Mouse (Mus musculus): ENCODE measurements around the gene Apba2. TPM values are rescaled to one million over a fixed set of nuclear protein-coding genes. Genes with fewer than 3 reads are reported as not detected.

The Apba2 gene
- polyA plus RNA-seq, 1 experiment from 2014 or later, result 1.1 TPM

DNA sequence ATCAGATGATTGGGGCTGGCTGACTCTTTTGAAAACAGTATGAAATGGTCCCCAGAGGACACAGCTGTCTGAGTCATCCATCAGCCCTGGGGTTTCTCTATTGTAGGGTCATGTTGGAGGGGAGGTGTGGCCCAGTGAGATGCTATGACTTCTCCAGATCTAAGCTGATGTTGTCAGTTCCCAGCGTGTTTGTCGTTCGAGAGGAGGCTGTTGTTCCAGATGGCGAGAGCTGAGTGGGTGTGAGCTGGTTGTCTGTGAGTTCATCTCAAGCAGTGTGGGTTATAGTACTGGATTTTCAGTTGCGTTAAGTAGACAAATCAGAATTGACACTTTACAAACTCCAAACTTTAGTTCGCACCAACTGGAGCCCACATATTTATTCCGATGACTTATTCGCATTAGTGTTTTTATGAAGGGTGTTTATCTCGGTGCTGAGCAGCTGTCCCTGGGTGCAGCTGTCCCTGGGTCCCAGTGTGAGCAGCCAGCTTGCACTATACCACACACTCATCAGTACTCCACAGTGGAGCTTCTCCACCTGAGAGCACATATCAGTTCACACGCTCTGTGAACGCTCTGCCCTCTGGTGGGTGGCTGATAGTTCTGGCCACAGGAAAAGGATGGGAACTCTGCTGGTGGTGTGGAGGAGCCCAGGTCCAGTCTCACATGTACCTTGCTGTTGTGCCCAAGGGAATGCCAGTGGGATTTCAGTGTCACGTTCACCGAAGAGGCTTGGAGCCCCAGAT, 208.2 kb downstream of the Apba2 start:
- Histone ChIP-seq H3K36me3 (ENCODE audit: insufficient read depth, low read length) (no peaks in the 10 kb centered on the region), H3K4me1 (ENCODE audit: insufficient read depth, low read depth, low read length) (no peaks in the 10 kb centered on the region), H3K27ac (ENCODE audit: low read length) (no peak overlapping the region), H3K9me3 (ENCODE audit: low read length) (no peaks in the 10 kb centered on the region), H3K4me2 (replicated peaks; ENCODE audit: low read depth, low read length) (no peak overlapping the region), H3K4me3 (ENCODE audit: low read depth, low read length) (no peak overlapping the region), H3K27me3 (replicated peaks; ENCODE audit: insufficient read depth, low read length) (no peaks in the 10 kb centered on the region), H3K9ac (replicated peaks; ENCODE audit: low read depth) (no peak overlapping the region)
- no peak for ATAC-seq
- DNase-seq (ENCODE audit: low spot score), result no peak
- 78% methylated on average over 13 of the region's 13 CpGs for WGBS
- TF ChIP-seq CTCF (IDR thresholded peaks at IDR 0.05) (peak; percentile 43), EP300 (IDR thresholded peaks at IDR 0.05) (no peak)

DNA sequence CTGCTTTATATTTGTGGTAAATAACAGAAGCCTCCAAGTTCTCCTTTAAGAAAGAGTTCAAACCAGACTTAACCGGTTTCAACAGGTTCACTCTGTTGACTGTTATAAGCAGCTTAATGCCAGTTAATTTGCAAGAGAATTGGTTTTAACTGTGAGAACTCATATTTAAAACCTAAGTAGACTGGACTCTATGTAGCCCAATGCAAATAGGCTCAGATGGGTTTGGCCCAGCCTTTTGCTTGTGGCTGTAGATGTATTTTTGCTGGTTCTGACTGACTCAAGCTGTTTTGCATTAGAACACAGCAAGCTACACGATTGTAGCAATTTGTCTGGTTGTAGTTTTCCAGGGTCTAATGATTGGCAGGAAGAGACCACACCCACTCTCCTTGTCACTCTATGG, 214.8 kb downstream of the Apba2 start:
- Histone ChIP-seq H3K9me3 (ENCODE audit: low read length) (no peaks in the 10 kb centered on the region), H3K27ac (ENCODE audit: low read length) (no peak overlapping the region), H3K4me2 (replicated peaks; ENCODE audit: low read depth, low read length) (no peak overlapping the region), H3K4me3 (ENCODE audit: low read depth, low read length) (no peak overlapping the region), H3K36me3 (ENCODE audit: insufficient read depth, low read length) (no peaks in the 10 kb centered on the region), H3K9ac (replicated peaks; ENCODE audit: low read depth) (no peak overlapping the region), H3K4me1 (ENCODE audit: insufficient read depth, low read depth, low read length) (no peaks in the 10 kb centered on the region), H3K27me3 (replicated peaks; ENCODE audit: insufficient read depth, low read length) (no peaks in the 10 kb centered on the region)
- 72% methylated on average over 2 of the region's 2 CpGs for WGBS
- ATAC-seq (no peak), DNase-seq (ENCODE audit: low spot score) (no peak)
- TF ChIP-seq EP300 (IDR thresholded peaks at IDR 0.05) (no peak), CTCF (IDR thresholded peaks at IDR 0.05) (no peak)

DNA sequence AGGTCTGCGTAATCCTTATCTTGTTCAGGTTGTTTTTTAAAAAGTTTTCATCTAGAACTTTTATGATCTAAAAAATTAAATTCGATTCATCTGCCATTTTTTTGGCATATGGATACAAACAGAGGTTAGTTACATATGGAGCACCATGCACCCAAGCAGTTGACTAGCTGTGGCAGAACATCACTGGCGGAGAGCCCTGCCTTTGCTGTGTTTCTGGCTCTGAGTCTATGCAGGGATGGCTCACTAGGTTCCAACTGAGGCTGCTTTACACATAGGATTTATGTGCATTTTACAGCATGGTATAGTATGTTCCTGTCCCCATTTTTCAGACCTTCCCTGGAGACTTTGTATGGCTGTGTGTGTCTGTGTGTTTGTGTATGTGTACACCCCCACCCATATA, 221.8 kb downstream of the Apba2 start:
- no peak for ATAC-seq
- Histone ChIP-seq H3K4me3 (ENCODE audit: low read depth, low read length) (no peak overlapping the region), H3K27me3 (replicated peaks; ENCODE audit: insufficient read depth, low read length) (no peaks in the 10 kb centered on the region), H3K27ac (ENCODE audit: low read length) (no peak overlapping the region), H3K9me3 (ENCODE audit: low read length) (no peaks in the 10 kb centered on the region), H3K36me3 (ENCODE audit: insufficient read depth, low read length) (no peaks in the 10 kb centered on the region), H3K4me2 (replicated peaks; ENCODE audit: low read depth, low read length) (no peak overlapping the region), H3K4me1 (ENCODE audit: insufficient read depth, low read depth, low read length) (no peaks in the 10 kb centered on the region), H3K9ac (replicated peaks; ENCODE audit: low read depth) (no peak overlapping the region)
- no peak for DNase-seq (ENCODE audit: low spot score)
- no peak for TF ChIP-seq CTCF (IDR thresholded peaks at IDR 0.05)
- TF ChIP-seq EP300 (IDR thresholded peaks at IDR 0.05), result no peak
- WGBS, result 78% methylated on average over 3 of the region's 3 CpGs

DNA sequence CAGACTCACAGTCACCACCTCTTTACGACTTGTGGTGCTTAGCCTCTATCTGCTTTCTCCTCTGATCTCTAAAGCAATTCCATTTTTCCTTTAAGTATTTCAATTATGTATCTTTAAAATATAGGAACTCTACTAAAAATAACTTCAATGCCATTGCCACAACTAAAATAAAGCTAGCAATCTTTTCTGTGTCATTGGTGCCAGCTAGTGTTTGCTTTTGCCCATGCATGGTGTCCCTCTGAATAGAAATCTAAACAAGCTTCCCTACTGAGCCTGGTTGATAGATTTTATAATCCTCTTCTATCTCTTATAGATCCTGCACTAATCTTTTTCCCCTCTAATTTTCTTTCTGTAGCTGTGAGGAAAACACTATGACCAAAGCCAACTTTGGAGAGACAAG, 222.9 kb downstream of the Apba2 start:
- Histone ChIP-seq H3K4me1 (ENCODE audit: insufficient read depth, low read depth, low read length) (no peaks in the 10 kb centered on the region), H3K9me3 (ENCODE audit: low read length) (no peaks in the 10 kb centered on the region), H3K4me3 (ENCODE audit: low read depth, low read length) (no peak overlapping the region), H3K36me3 (ENCODE audit: insufficient read depth, low read length) (no peaks in the 10 kb centered on the region), H3K27ac (ENCODE audit: low read length) (no peak overlapping the region), H3K4me2 (replicated peaks; ENCODE audit: low read depth, low read length) (no peak overlapping the region), H3K9ac (replicated peaks; ENCODE audit: low read depth) (no peak overlapping the region), H3K27me3 (replicated peaks; ENCODE audit: insufficient read depth, low read length) (no peaks in the 10 kb centered on the region)
- ATAC-seq (no peak), DNase-seq (ENCODE audit: low spot score) (no peak)
- no peak for TF ChIP-seq CTCF (IDR thresholded peaks at IDR 0.05)
- no peak for TF ChIP-seq EP300 (IDR thresholded peaks at IDR 0.05)
- 90% methylated on average over 1 of the region's 1 CpGs for WGBS

DNA sequence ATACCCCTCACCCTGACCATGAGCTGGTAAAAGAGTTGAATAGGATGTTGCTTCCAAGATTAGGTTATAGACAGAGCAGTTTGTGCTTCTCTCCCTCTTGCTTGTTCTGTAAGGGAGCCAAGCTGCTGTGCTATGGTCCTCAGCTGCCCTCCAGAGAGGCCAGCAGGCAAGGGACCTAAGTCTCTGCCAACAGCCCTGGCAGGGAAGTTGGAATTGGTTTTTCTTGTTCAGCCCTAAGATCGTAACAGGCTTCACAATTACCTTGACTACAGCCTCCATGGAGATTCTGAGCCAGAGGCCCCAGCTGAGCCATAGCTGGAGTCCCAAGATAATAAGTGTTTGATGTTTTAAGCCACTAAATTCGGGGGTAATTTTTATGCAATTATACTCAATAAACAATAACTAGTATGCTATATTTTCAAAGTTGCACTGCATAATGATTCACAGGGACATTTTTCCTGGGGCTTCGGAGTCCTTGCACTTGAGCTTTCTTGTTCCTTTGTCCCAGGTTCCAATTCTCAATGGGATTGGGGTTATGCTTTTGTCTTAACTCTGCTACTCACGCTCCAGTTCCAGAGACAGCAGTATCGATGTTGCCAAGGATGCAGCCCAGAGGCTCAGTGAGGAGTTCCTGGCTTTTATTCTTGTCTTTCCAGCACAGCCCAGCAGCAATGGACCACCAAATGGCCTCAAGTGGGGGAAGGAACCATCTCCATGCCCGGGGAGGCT, 224.6 kb downstream of the Apba2 start:
- no peak for TF ChIP-seq EP300 (IDR thresholded peaks at IDR 0.05)
- TF ChIP-seq CTCF (IDR thresholded peaks at IDR 0.05), result no peak
- Histone ChIP-seq H3K9me3 (ENCODE audit: low read length) (no peaks in the 10 kb centered on the region), H3K27ac (ENCODE audit: low read length) (no peak overlapping the region), H3K4me3 (ENCODE audit: low read depth, low read length) (no peak overlapping the region), H3K4me1 (ENCODE audit: insufficient read depth, low read depth, low read length) (no peaks in the 10 kb centered on the region), H3K36me3 (ENCODE audit: insufficient read depth, low read length) (no peaks in the 10 kb centered on the region), H3K27me3 (replicated peaks; ENCODE audit: insufficient read depth, low read length) (no peaks in the 10 kb centered on the region), H3K9ac (replicated peaks; ENCODE audit: low read depth) (no peak overlapping the region), H3K4me2 (replicated peaks; ENCODE audit: low read depth, low read length) (no peak overlapping the region)
- no peak for DNase-seq (ENCODE audit: low spot score)
- ATAC-seq, result no peak
- WGBS, result 76% methylated on average over 6 of the region's 6 CpGs

DNA sequence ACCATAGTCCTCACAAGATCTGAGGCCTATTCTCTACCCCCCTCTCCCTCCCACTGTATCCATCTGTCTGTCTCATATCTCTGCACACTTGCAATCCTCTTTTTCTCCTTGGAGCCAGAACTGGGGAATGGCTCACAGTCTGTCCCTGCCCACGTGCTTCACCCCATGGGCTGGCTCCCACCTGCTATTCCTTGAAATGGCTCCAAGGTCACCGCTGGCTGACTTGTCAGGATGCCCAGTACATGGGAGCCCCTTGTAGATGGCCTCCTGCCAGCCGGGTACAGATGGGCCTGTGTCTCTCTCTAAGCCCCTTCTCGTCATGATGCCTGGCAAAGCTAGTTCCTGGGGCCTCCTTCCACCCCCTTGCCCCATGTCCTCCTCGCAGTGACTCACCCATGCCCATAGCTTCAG, 226.7 kb downstream of the Apba2 start:
- Histone ChIP-seq H3K9ac (replicated peaks; ENCODE audit: low read depth) (no peak overlapping the region), H3K4me3 (ENCODE audit: low read depth, low read length) (no peak overlapping the region), H3K27me3 (replicated peaks; ENCODE audit: insufficient read depth, low read length) (no peaks in the 10 kb centered on the region), H3K9me3 (ENCODE audit: low read length) (no peaks in the 10 kb centered on the region), H3K4me2 (replicated peaks; ENCODE audit: low read depth, low read length) (no peak overlapping the region), H3K36me3 (ENCODE audit: insufficient read depth, low read length) (no peaks in the 10 kb centered on the region), H3K27ac (ENCODE audit: low read length) (no peak overlapping the region), H3K4me1 (ENCODE audit: insufficient read depth, low read depth, low read length) (no peaks in the 10 kb centered on the region)
- DNase-seq (ENCODE audit: low spot score) (no peak), ATAC-seq (no peak)
- TF ChIP-seq CTCF (IDR thresholded peaks at IDR 0.05) (no peak), EP300 (IDR thresholded peaks at IDR 0.05) (no peak)
- 73% methylated on average over 5 of the region's 5 CpGs for WGBS
